Mouse (Mus musculus): ENCODE data around the gene 1700029P11Rik.

1700029P11Rik gene

GRCm38 (mm10) chr15:81980321-81980720 lies at the start of gene 1700029P11Rik:
1700029P11Rik (plus strand) TSS chr15:81980540.
- in situ Hi-C loops (cut with MboI, MseI), result no loop called here

- in situ Hi-C loops (cut with MboI, MseI), result no loop called here
Observed at GRCm38 (mm10) chr15:81932951-81933470, 47.3 kb upstream of the 1700029P11Rik start.

- in situ Hi-C loops (cut with MboI, MseI), result no loop called here
Observed at GRCm38 (mm10) chr15:81933986-81934385, 46.4 kb upstream of the 1700029P11Rik start.

- in situ Hi-C loops (cut with MboI, MseI), result no loop called here
Observed at GRCm38 (mm10) chr15:81935869-81936637, 44.3 kb upstream of the 1700029P11Rik start.

- in situ Hi-C loops (cut with MboI, MseI), result no loop called here
Observed at GRCm38 (mm10) chr15:81936679-81937078, 43.7 kb upstream of the 1700029P11Rik start, which contains the start of gene Csdc2. Csdc2 (plus strand) TSS chr15:81936759.

GRCm38 (mm10) chr15:81937098-81937972 lies 43.0 kb upstream of the 1700029P11Rik start:
- in situ Hi-C loops (cut with MboI, MseI), result no loop called here

GRCm38 (mm10) chr15:81938246-81938645 lies 42.1 kb upstream of the 1700029P11Rik start:
- in situ Hi-C loops (cut with MboI, MseI), result no loop called here

GRCm38 (mm10) chr15:81939157-81939715 lies 41.1 kb upstream of the 1700029P11Rik start:
- in situ Hi-C loops (cut with MboI, MseI), result no loop called here

- in situ Hi-C loops (cut with MboI, MseI), result no loop called here
Observed at GRCm38 (mm10) chr15:81939774-81940173, 40.6 kb upstream of the 1700029P11Rik start.

- in situ Hi-C loops (cut with MboI, MseI), result no loop called here
Observed at GRCm38 (mm10) chr15:81940219-81940618, 40.1 kb upstream of the 1700029P11Rik start.

- in situ Hi-C loops (cut with MboI, MseI), result no loop called here
Observed at GRCm38 (mm10) chr15:81941010-81941409, 39.3 kb upstream of the 1700029P11Rik start.

- in situ Hi-C loops (cut with MboI, MseI), result no loop called here
Observed at GRCm38 (mm10) chr15:81943176-81943749, 37.1 kb upstream of the 1700029P11Rik start.

- in situ Hi-C loops (cut with MboI, MseI), result no loop called here
Observed at GRCm38 (mm10) chr15:81949076-81949475, 31.3 kb upstream of the 1700029P11Rik start.

- in situ Hi-C loops (cut with MboI, MseI), result loop anchor here in 1 of 2 experiments (5.0 kb wide), 1 partner anchor 43 kb away; no protein-coding TSS in a partner anchor
Observed at GRCm38 (mm10) chr15:81949476-81950131, 30.7 kb upstream of the 1700029P11Rik start.

GRCm38 (mm10) chr15:81950716-81951115 lies 29.6 kb upstream of the 1700029P11Rik start:
- in situ Hi-C loops (cut with MboI, MseI), result loop anchor here in 1 of 2 experiments (5.0 kb wide), 1 partner anchor 42 kb away; no protein-coding TSS in a partner anchor

- in situ Hi-C loops (cut with MboI, MseI), result loop anchor here in 1 of 2 experiments (5.0 kb wide), 1 partner anchor 41 kb away; no protein-coding TSS in a partner anchor
Observed at GRCm38 (mm10) chr15:81951159-81951558, 29.2 kb upstream of the 1700029P11Rik start.

- in situ Hi-C loops (cut with MboI, MseI), result loop anchor here in 1 of 2 experiments (5.0 kb wide), 1 partner anchor 40 kb away; no protein-coding TSS in a partner anchor
Observed at GRCm38 (mm10) chr15:81952310-81952709, 28.0 kb upstream of the 1700029P11Rik start.

- in situ Hi-C loops (cut with MboI, MseI), result loop anchor here in 1 of 2 experiments (5.0 kb wide), 1 partner anchor 38 kb away; no protein-coding TSS in a partner anchor
Observed at GRCm38 (mm10) chr15:81954151-81954583, 26.2 kb upstream of the 1700029P11Rik start.

GRCm38 (mm10) chr15:81954716-81955115 lies 25.6 kb upstream of the 1700029P11Rik start:
- in situ Hi-C loops (cut with MboI, MseI), result loop anchor here (5.0 kb wide), 1 partner anchor 38 kb away; no protein-coding TSS in a partner anchor

GRCm38 (mm10) chr15:81955414-81955813 lies 24.9 kb upstream of the 1700029P11Rik start:
- in situ Hi-C loops (cut with MboI, MseI), result loop anchor here in 1 of 2 experiments (5.0 kb wide), 1 partner anchor 37 kb away; no protein-coding TSS in a partner anchor
